Mouse (Mus musculus) natural killer cell, adult 2 months (primary cell): Measurements from ENCODE around the gene Asb6.

Experiments used
- DNase-seq, 2 experiments: peaks; one replicate each; pipeline ENCODE4 v3.0.0; 2022; ENCODE audit warnings: low spot score in 2 of 2

The Asb6 gene

GRCm38 (mm10) chr2:30830283-30830795 lies at the start of gene Asb6:
TSS of gene Asb6 (minus strand) at chr2:30830333.
- no peak for DNase-seq

DNA sequence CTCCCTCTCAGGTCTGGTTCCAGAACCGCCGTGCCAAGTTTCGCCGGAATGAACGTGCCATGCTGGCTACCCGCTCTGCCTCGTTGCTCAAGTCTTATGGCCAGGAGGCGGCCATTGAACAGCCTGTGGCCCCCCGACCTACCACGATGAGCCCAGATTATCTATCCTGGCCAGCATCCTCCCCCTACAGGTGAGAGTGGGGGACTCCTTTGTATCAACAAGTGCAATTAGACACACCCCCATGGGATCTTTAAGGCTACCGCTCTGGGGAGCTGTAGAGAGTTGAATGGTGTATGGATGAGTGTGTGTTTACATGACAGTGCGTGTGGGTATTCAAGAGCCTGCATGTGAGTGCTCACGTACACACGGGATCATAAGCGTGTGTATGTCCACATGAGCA lies 49.3 kb upstream of the Asb6 start:
- DNase-seq, result no peak

DNA sequence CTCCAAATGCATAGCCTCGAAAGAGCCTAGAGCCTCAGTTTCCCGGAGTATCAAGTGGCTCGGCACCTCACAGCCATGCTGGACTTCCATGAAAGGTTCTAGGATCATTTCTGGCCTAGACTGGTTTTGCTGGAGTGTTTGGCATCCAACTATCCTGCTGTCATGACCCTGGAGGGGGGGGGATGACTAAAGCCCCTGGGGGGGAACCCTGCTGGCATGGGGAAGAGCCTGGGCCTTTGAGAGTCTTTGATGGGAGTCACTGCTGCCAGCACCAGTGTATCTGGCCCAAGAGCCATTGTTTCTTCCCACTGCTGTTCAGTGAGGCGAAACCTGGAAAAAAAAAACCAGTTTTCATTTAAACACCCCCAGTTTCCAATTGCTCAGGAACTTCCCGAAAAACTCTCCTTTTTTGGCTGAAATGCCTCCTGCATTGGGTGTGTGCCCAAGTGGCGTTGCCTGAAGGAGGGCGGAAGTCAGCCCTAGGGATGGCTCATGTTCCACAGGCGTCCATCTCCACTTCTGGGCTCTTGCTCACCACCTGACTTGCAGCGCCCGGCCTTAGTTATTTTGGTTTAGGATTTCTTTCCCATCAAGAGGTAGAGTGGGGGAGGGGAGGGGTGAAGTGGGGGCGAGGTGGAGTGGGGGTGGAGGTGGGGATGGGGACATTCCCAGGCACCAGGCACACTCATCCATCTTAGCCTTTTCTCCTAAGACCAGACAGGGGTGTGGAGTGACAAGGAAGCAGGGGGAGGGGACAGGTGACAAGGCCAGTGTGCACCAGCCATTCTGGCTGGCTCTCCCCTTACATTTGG lies 45.7 kb upstream of the Asb6 start:
- no peak for DNase-seq

- DNase-seq, result no peak
These were observed 45.0 kb upstream of the Asb6 start for GRCm38 (mm10) chr2:30875096-30875495.

DNA sequence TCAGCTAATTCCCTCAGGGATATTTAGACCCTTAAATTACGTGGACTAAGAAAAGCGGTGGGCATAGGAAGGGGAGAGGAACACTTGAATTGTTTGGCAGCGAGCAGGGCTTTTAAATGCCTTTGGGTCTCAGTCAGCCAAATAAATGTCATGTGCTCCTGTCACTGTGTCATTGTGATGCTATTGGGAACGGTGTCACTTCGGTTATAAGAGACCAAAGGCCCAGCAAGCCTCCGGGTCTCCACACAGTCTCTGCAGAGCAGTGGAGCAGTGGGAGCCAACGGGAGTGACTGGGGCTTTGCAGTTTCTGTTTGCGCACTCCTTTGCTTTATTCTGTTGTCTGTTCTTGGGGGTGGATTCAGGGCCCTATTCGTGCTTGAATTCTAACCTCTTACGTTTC lies 44.3 kb upstream of the Asb6 start:
- DNase-seq, result no peak

- no peak for DNase-seq
These were observed 42.5 kb upstream of the Asb6 start for GRCm38 (mm10) chr2:30872669-30873068.

DNA sequence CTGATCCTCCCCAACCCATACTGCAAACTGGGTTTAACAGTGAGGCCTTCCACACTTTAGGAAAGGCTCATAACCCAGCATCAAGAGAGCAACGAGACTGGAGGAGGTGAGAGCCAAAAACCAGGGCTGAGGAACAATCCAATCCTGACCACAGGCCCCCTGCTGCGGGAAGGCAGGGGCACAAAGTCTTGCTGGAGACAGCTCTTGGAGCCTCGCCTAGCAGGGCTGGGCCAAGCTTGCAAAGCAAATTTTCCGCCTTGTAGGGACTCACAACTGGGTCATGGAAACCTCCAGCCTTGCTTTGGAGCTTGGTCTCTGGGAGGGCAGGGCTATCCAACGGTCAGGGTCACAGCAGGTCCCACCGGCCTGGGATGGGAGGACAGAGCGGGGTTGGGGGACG lies 40.7 kb upstream of the Asb6 start:
- no peak for DNase-seq

- DNase-seq, result no peak
These were observed 35.3 kb upstream of the Asb6 start for GRCm38 (mm10) chr2:30865426-30865825.

- DNase-seq, result no peak
These were observed 34.8 kb upstream of the Asb6 start for GRCm38 (mm10) chr2:30864968-30865381.

- DNase-seq, result no peak
These were observed 33.4 kb upstream of the Asb6 start for GRCm38 (mm10) chr2:30863574-30863973.

- DNase-seq, result no peak
These were observed 31.9 kb upstream of the Asb6 start for GRCm38 (mm10) chr2:30862081-30862480.

- DNase-seq, result no peak
These were observed 29.6 kb upstream of the Asb6 start for GRCm38 (mm10) chr2:30859782-30860181.

GRCm38 (mm10) chr2:30857076-30857475 lies 26.9 kb upstream of the Asb6 start:
- no peak for DNase-seq

DNA sequence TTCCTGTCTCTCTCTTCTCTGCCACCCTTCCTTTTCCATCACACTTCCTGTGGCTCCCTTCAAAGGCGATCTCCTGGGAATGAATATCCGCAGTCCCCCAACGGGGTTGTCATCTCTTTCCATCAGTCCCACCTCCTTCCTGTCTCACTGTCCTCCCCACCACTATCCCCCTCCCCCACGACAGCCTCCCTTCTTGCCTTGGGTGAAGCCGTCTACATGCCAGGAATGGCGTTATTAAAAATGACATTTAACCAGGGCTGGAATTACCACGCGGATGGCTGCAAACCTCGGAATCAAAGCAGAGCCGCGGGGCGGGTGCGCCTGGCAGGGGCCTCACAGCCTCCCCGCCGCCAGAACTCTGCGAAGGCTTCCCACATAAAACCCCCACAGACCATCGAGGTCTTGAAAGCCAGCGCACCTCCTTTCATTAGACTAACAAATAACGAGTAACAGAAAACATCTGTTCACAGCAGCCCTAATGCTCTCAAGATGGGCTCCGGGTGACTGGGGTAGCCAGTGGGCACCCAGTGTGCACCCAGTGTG lies 22.7 kb upstream of the Asb6 start:
- no peak for DNase-seq

GRCm38 (mm10) chr2:30850581-30850980 lies 20.4 kb upstream of the Asb6 start:
- no peak for DNase-seq

DNA sequence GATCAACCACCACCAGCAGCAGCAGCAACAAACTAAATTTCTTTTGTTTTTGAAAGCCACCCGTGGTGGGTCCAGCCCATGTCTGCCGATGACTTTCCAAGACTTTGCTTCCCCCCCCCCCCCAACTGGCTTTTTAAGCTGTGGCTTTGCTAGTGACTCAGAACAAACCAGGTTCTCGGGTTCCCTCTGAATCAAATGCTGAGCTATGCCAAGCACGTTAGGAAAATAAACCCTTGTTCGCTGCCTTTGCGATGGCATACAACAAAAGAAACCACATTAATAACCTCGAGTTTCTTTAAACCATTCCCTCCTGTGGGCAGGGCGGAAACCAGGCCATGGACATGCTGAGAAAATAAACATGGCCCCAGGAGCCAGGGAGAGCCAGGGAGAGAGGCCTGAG lies 18.1 kb upstream of the Asb6 start:
- no peak for DNase-seq

DNA sequence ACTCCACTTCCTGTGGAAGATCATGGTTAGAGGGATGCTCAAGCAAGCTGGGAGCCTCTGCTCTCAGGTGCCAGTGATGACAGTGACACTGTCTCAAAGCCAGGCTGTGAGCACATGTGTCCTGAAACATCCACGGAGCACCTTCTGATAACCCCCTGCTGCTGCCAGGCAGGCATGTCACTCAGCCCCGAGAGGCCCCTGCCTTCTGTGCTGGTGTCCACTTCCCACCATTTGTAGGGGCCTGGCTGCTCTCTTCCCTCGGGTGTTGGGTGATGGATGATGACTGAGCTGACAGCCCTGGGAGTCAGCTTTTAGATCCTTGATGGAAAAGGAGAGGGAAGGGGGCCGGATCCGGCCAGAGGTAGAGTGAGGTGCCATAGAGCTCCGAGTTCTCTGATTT lies 16.6 kb upstream of the Asb6 start:
- DNase-seq, result no peak

DNA sequence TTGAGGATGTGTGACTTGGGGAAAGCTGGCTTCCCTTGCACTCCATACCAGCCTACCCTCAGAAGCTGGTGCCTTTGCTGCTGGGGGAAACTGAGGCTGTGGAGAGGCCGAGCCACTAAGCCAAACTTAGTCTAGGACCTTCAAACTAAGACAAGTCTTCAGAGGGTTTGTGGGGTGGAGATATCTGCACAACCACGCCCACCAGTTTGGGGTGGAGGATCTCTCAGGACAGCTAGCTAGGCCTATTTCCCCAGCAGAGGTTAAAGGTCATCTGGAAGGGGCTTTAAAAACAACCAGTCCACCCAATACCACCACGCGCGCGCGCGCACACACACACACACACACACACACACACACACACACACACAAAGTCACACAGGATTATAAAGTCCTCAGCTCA lies 16.1 kb upstream of the Asb6 start:
- no peak for DNase-seq

DNA sequence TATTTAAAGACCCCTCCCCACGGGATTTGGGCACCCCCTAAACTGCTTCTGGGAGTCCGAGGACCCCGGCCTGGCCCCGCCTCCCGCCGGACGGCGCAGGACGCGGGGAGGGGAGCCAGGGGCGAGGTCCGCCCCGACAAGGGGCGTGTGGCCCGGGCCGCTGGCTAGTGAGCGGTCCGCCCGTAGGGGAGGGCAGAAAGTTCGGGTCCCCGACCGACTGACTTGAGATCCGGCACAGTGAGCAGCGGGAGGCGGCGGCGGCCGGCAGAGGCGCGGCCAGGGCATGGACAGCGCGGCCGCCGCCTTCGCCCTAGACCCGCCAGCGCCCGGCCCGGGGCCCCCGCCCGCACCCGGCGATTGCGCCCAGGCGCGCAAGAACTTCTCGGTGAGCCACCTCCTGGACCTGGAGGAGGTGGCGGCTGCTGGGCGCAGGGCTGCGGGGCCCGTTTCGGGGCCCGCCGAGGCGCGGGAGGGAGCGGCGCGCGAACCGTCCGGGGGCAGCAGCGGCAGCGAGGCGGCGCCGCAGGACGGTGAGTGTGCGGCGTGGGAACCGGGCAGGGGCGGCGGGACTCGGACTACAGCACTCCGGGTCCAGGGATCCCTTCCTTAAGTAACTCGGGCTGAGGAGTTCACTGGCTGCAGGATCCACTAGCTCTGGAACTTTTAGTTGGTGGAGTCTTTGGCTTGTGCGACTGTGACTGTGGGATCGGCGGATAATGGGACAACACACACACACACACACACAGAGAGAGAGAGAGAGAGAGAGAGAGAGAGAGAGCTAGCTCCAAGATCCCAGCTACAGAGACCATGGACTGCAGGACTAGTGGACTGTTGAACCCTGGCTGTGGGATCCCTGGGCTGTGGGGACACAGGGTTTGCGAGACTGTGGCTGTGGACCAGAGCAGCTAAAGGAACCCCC lies 15.3 kb upstream of the Asb6 start:
- DNase-seq, result no peak

GRCm38 (mm10) chr2:30842615-30843014 lies 12.5 kb upstream of the Asb6 start:
- no peak for DNase-seq

- DNase-seq, result no peak
These were observed 6.3 kb upstream of the Asb6 start for GRCm38 (mm10) chr2:30836238-30836990.
